Mouse (Mus musculus): Measurements from ENCODE around the gene Vps4a. TPM values are rescaled to one million over a fixed set of nuclear protein-coding genes. Genes with fewer than 3 reads are reported as not detected.

Vps4a gene
- polyA plus RNA-seq, 1 experiment = 41.0 TPM

DNA sequence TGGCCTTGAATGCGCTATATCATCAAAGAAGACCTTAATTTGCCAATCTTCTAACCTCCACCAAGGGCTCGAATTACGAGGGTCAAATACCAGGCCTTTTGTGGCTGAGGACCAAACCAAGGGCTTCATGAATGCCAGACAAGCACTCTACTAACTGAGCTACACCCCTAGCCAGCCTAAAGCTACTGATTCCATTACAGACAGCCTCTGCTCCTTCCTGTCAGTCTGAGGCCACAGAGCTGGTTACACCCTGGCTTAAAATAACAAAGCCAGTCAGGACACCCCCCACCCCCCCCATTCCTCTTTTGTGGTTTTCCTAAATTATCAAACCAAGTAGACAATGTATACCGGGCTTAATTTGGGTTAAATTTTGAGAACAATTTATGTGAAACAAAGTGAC is 42.7 kb downstream of the Vps4a start:
- Histone ChIP-seq H3K4me1 (ENCODE audit: control insufficient read depth, insufficient read depth, low read length) (peaks cover 6% of the 10 kb centered on the region; the same call in 1 of the 2 replicates), H3K4me3 (ENCODE audit: insufficient read depth, low read length) (no peak overlapping the region)
- TF ChIP-seq POLR2A (IDR thresholded peaks at IDR 0.05; ENCODE audit: borderline replicate concordance, low read depth, low read length) = no peak
- no peak for TF ChIP-seq CTCF (IDR thresholded peaks at IDR 0.05; ENCODE audit: low read depth, low read length)

DNA sequence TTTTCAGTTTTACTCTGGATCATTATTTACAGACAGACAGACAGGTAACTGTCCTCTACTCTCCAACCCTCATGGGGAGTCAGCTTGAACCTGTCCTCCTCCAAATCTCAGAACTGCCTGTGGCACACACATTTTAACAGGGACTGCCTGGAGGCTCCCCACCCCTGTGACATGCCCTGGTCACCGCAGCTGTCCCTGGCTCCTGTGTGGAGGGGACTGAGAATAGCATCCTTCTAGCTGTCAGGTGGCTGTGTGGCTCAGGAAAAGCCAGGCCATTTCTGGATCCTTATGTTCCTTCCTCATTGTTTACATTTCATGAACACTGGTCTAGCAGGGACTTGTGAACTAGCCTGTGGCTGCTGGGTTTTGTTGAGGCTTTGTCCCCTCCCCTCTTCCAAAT is 43.1 kb downstream of the Vps4a start:
- no peak overlapping the region for H3K27ac ChIP-seq (ENCODE audit: insufficient read depth, low read depth, low read length)
- peaks cover 6% of the 10 kb centered on the region; the same call in 1 of the 2 replicates for H3K4me1 ChIP-seq (ENCODE audit: control insufficient read depth, insufficient read depth, low read length)
- H3K4me3 ChIP-seq (ENCODE audit: insufficient read depth, low read length) = no peak overlapping the region
- TF ChIP-seq POLR2A (IDR thresholded peaks at IDR 0.05; ENCODE audit: borderline replicate concordance, low read depth, low read length) (no peak), CTCF (IDR thresholded peaks at IDR 0.05; ENCODE audit: low read depth, low read length) (no peak)

More for the DNA sequence above, 42.7 kb downstream of the Vps4a start:
- no peak overlapping the region for H3K27ac ChIP-seq (ENCODE audit: insufficient read depth, low read depth, low read length)

DNA sequence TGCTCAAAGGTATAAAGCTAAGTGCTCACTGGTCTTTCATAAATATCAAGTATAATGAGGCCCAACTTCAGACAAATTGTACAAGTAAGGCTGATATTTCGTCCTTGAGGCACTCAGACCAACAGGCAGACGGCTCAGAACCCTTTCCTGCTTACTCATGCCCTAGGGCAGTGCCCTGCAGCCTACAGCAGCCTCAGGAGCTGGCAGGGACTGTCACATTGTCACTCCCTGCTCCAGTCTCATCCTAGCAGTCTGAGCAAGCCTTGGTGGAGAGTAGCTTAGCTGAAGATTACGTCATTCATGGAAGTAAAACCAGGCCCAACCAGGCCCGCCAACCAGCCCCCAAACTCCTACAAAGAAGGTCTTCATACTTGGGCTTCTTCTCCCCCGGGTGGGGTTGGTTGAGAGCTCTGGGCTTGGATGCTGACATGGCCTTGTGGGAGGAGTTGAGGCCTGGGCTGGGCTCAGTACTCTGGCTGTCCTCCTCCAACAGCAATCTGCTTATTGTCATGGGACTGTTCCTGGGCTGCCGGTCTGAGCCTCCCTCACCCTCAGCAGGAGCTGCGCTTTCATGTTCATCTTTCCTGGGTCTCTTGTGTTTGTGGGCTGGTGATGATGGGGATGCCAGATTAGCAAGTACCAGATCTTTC is 45.3 kb downstream of the Vps4a start:
- TF ChIP-seq CTCF (IDR thresholded peaks at IDR 0.05; ENCODE audit: low read depth, low read length) (no peak), POLR2A (IDR thresholded peaks at IDR 0.05; ENCODE audit: borderline replicate concordance, low read depth, low read length) (no peak)
- H3K4me1 ChIP-seq (ENCODE audit: control insufficient read depth, insufficient read depth, low read length) = peaks cover 12% of the 10 kb centered on the region; the same call in 1 of the 2 replicates
- H3K4me3 ChIP-seq (ENCODE audit: insufficient read depth, low read length) = no peak overlapping the region
- no peak overlapping the region for H3K27ac ChIP-seq (ENCODE audit: insufficient read depth, low read depth, low read length)

DNA sequence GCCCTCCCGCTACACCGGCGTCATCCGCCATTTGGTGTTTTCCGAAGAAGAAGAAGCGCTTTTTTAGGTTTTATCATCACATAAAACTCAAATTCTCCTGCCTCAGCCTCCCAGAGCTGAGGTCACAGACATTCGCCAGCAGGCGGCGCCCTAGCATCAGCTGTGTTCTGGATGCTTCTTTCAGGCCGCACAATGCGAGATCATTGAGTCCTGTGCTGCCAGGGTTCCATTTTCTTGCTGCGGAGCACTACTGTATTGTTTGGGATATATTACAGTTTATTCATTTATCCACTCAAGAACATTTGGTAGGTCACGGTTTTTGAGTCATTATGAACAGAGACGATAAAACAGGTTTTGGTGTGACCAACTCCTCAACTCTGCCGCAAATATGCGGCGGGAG is 54.3 kb downstream of the Vps4a start:
- no peak overlapping the region for H3K27ac ChIP-seq (ENCODE audit: insufficient read depth, low read depth, low read length)
- no peaks in the 10 kb centered on the region for H3K4me1 ChIP-seq (ENCODE audit: control insufficient read depth, insufficient read depth, low read length)
- no peak for TF ChIP-seq POLR2A (IDR thresholded peaks at IDR 0.05; ENCODE audit: borderline replicate concordance, low read depth, low read length)
- TF ChIP-seq CTCF (IDR thresholded peaks at IDR 0.05; ENCODE audit: low read depth, low read length) = peak; percentile 51; the same call in 1 of the 2 replicates
- no peak overlapping the region for H3K4me3 ChIP-seq (ENCODE audit: insufficient read depth, low read length)

DNA sequence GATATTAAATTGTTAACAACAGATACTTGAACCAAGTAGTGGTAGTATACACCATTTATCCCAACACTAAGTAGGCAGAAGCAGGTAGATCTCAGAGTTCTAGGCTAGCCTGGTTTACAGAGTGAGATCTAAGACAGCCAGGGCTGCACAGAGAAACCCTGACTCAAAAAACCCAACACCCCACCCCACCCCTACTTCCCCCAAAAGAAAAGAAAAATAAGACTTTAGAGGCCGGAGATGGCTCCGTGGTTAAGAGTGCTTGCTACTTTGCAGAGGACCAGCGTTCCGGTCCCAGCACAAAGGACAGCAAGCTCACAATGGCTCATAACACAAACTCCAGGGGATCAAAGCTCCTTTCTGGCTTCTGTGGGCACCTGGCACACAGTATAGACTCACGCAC is 55.0 kb downstream of the Vps4a start:
- TF ChIP-seq CTCF (IDR thresholded peaks at IDR 0.05; ENCODE audit: low read depth, low read length) (no peak), POLR2A (IDR thresholded peaks at IDR 0.05; ENCODE audit: borderline replicate concordance, low read depth, low read length) (no peak)

DNA sequence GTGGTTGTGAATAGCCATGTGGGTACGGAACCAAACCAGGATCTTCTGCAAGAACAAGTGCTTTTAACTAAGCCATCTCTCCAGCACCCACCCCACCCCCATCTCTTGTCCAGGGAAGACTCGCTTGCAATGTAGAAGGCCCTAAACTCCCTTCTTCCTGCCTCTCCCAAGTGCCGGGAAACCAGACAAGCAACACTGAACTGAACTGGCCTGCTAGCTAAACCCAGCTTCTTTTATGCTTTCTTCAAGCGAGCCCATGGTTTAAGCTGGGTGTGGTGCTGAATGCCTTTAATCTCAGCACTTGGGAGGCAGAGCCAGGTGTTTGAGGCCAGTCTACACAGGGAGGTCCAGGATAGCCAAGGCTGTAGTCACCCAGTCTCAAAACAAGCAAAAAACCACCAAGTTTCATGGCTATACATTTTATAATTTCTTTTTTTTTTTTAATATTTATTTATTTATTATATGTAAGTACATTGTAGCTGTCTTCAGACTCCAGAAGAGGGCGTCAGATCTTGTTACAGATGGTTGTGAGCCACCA is 57.6 kb downstream of the Vps4a start:
- no peak overlapping the region for H3K27ac ChIP-seq (ENCODE audit: insufficient read depth, low read depth, low read length)
- H3K4me3 ChIP-seq (ENCODE audit: insufficient read depth, low read length) = no peak overlapping the region
- H3K4me1 ChIP-seq (ENCODE audit: control insufficient read depth, insufficient read depth, low read length) = no peaks in the 10 kb centered on the region
- TF ChIP-seq CTCF (IDR thresholded peaks at IDR 0.05; ENCODE audit: low read depth, low read length) = no peak
- no peak for TF ChIP-seq POLR2A (IDR thresholded peaks at IDR 0.05; ENCODE audit: borderline replicate concordance, low read depth, low read length)

More for the DNA sequence above, 55.0 kb downstream of the Vps4a start:
- Histone ChIP-seq H3K4me3 (ENCODE audit: insufficient read depth, low read length) (no peak overlapping the region), H3K27ac (ENCODE audit: insufficient read depth, low read depth, low read length) (no peak overlapping the region), H3K4me1 (ENCODE audit: control insufficient read depth, insufficient read depth, low read length) (no peaks in the 10 kb centered on the region)

DNA sequence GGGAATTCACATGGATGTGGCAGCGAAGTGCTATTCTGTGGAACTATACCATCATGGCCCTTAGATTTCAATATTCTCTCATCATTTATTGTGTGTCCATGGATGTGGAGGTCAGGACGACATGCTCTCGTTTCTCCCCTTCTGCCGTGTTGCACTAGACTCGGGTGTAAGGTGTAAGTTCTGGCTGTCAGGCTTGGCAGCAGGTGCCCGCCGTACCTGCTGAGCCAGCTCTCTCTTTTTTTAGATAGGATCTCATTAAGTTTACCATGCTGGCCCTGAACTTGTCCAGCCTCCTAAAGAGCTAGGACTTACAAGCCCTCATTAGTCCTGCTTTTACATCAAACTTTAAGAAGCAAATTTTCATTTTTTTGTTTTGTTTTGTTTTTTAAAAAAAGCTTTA is 59.5 kb downstream of the Vps4a start:
- no peak overlapping the region for H3K27ac ChIP-seq (ENCODE audit: insufficient read depth, low read depth, low read length)
- H3K4me3 ChIP-seq (ENCODE audit: insufficient read depth, low read length) = no peak overlapping the region
- no peaks in the 10 kb centered on the region; the same call in 1 of the 2 replicates for H3K4me1 ChIP-seq (ENCODE audit: control insufficient read depth, insufficient read depth, low read length)
- TF ChIP-seq POLR2A (IDR thresholded peaks at IDR 0.05; ENCODE audit: borderline replicate concordance, low read depth, low read length) (no peak), CTCF (IDR thresholded peaks at IDR 0.05; ENCODE audit: low read depth, low read length) (no peak)

Other genes with a start within 250 kb of the Vps4a start
- not detected in 2 replicates for gene Has3, start 161.0 kb upstream of the Vps4a start, polyA plus RNA-seq (2012; ENCODE audit: insufficient read depth, insufficient read length, missing spikeins)
- 9.7 and 10.7 TPM in 2 replicates for gene Utp4, start 137.6 kb upstream of the Vps4a start, polyA plus RNA-seq (2012; ENCODE audit: insufficient read depth, insufficient read length, missing spikeins)
- 11.4 and 13.7 TPM in 2 replicates for gene Sntb2, start 95.5 kb upstream of the Vps4a start, polyA plus RNA-seq (2012; ENCODE audit: insufficient read depth, insufficient read length, missing spikeins)
- gene Pdf, start 17.4 kb downstream of the Vps4a start, polyA plus RNA-seq (2012; ENCODE audit: insufficient read depth, insufficient read length, missing spikeins) = 1.7 and 2.4 TPM in 2 replicates
- 24.0 and 27.8 TPM in 2 replicates for gene Cog8, start 25.5 kb downstream of the Vps4a start, polyA plus RNA-seq (2012; ENCODE audit: insufficient read depth, insufficient read length, missing spikeins)
- gene Nip7, start 25.7 kb downstream of the Vps4a start, polyA plus RNA-seq (2012; ENCODE audit: insufficient read depth, insufficient read length, missing spikeins) = 23.4 and 31.0 TPM in 2 replicates
- gene Tmed6, start 34.4 kb downstream of the Vps4a start, polyA plus RNA-seq (2012; ENCODE audit: insufficient read depth, insufficient read length, missing spikeins) = not detected in 2 replicates
- gene Terf2, start 65.3 kb downstream of the Vps4a start, polyA plus RNA-seq (2012; ENCODE audit: insufficient read depth, insufficient read length, missing spikeins) = 34.2 and 36.0 TPM in 2 replicates
- gene Cyb5b, start 119.4 kb downstream of the Vps4a start, polyA plus RNA-seq (2012; ENCODE audit: insufficient read depth, insufficient read length, missing spikeins) = 43.3 and 47.8 TPM in 2 replicates